Mouse (Mus musculus) C2C12 (cell line): ENCODE measurements around the gene Nudt16l1.

ENCODE experiments used
- CEBPB ChIP-seq: IDR thresholded peaks from one replicate; pipeline ENCODE4 v1.6.1; 2011; ENCODE audit warnings: low read depth, mild to moderate bottlenecking, control low read depth, moderate library complexity
- CTCF ChIP-seq: IDR thresholded peaks from one replicate; pipeline ENCODE4 v1.5.1; 2011; ENCODE audit not compliant: control insufficient read depth, insufficient read depth, insufficient read length
- FOSL1 ChIP-seq: IDR thresholded peaks from one replicate; pipeline ENCODE4 v1.8.0; 2011; ENCODE audit warnings: mild to moderate bottlenecking, low read length; ENCODE audit not compliant: poor library complexity, insufficient read depth, severe bottlenecking
- MAX ChIP-seq: IDR thresholded peaks from one replicate; pipeline ENCODE4 v1.6.1; 2011; ENCODE audit warnings: mild to moderate bottlenecking, control low read depth
- MYOD1 ChIP-seq: IDR thresholded peaks from one replicate; pipeline ENCODE4 v1.6.1; 2011; ENCODE audit warnings: low read depth; ENCODE audit not compliant: control insufficient read depth, insufficient read length
- MYOG ChIP-seq: IDR thresholded peaks from one replicate; pipeline ENCODE4 v1.6.1; 2011; ENCODE audit not compliant: control insufficient read depth, insufficient read length; ENCODE audit errors: extremely low read depth
- USF1 ChIP-seq: IDR thresholded peaks from one replicate; pipeline ENCODE4 v1.6.1; 2011; ENCODE audit warnings: low read depth, mild to moderate bottlenecking, control low read depth, moderate library complexity

GRCm38 (mm10) chr16:4945415-4945814 lies 6.9 kb downstream of the Nudt16l1 start:
- no peak for TF ChIP-seq CTCF
- TF ChIP-seq MAX, result no peak
- no peak for TF ChIP-seq USF1
- TF ChIP-seq MYOG, result no peak
- no peak for TF ChIP-seq CEBPB
- TF ChIP-seq MYOD1, result no peak
- TF ChIP-seq FOSL1, result no peak
